Mouse (Mus musculus) forebrain, postnatal 0 days (tissue): ENCODE measurements around the gene Ppp4r4. TPM values are rescaled to one million over a fixed set of nuclear protein-coding genes. Genes with fewer than 3 reads are reported as not detected.
"Not testable (repeated sequence)": the region's sequence is repeated elsewhere in the genome, so short reads cannot be mapped to it uniquely, and the experiment has no call there.

Experiments used
- ATAC-seq: fragments of 200-750 bp; cut with Nextera tagmentation; 2 replicates; pipeline ENCODE4 v1.8.0; 2017; ENCODE audit warnings: mild to moderate bottlenecking, moderate library complexity
- DNase-seq: peaks from one replicate; pipeline ENCODE4 v3.0.0-alpha.2; 2015
- H3K27ac ChIP-seq: fragments of 300-500 bp; sonication (generic); 2 replicates; pipeline ENCODE4 v1.5.1; 2014; ENCODE audit warnings: low read depth, mild to moderate bottlenecking, antibody characterized with exemption, low read length, moderate library complexity, mixed read lengths
- H3K27me3 ChIP-seq: fragments of 300-500 bp; sonication (generic); 2 replicates; pipeline ENCODE4 v1.6.1; 2014; ENCODE audit warnings: mild to moderate bottlenecking, low read length, mixed read lengths; ENCODE audit not compliant: insufficient read depth
- H3K36me3 ChIP-seq: fragments of 300-500 bp; sonication (generic); 2 replicates; pipeline ENCODE4 v1.6.1; 2014; ENCODE audit warnings: mild to moderate bottlenecking, moderate library complexity; ENCODE audit not compliant: insufficient read depth
- H3K4me1 ChIP-seq: fragments of 300-500 bp; sonication (generic); 2 replicates; pipeline ENCODE4 v1.6.1; 2014; ENCODE audit warnings: antibody characterized with exemption; ENCODE audit not compliant: insufficient read depth
- H3K4me2 ChIP-seq: fragments of 300-500 bp; sonication (generic); 2 replicates; pipeline ENCODE4 v1.6.1; 2014; ENCODE audit warnings: low read depth, mild to moderate bottlenecking, moderate library complexity
- H3K4me3 ChIP-seq: fragments of 300-500 bp; sonication (generic); 2 replicates; pipeline ENCODE4 v1.5.1; 2014; ENCODE audit warnings: low read depth, low read length, mixed read lengths
- H3K9ac ChIP-seq: fragments of 300-500 bp; sonication (generic); 2 replicates; pipeline ENCODE4 v1.6.1; 2014; ENCODE audit warnings: mild to moderate bottlenecking
- H3K9me3 ChIP-seq: fragments of 300-500 bp; sonication (generic); 2 replicates; pipeline ENCODE4 v1.6.1; 2016; ENCODE audit warnings: low read length
- CTCF ChIP-seq: sonication (generic); IDR thresholded peaks from 2 replicates; pipeline ENCODE4 v1.5.1; 2016; ENCODE audit warnings: antibody characterized with exemption, control low read depth, low read depth
- WGBS: fragments of 180-500 bp; shearing (Covaris S2); extraction: QIAGEN DNeasy Blood & Tissue Kit; methylation state at CpG from one replicate; pipeline ENCODE4 v1.1.7; 2014; 5-methylcytosine and 5-hydroxymethylcytosine counted together
- polyA plus RNA-seq: library from polyadenylated mRNA; unstranded; fragments of >200 nt; fragmentation: Nextera tagmentation; extraction: Ambion mirVana; gene quantifications from 2 replicates; pipeline ENCODE4 v1.2.1, GENCODE M21; 2015
- total RNA-seq: library from RNA; depleted of rRNA; stranded (reverse); fragments of >200 nt; gene quantifications from 2 replicates; pipeline ENCODE4 v1.2.3, GENCODE M21; 2014; rRNA removed

Ppp4r4 gene
- total and polyA plus RNA-seq, 2 experiments from 2014 or later = 3.4 to 12.4 TPM

- DNase-seq (no peak), ATAC-seq (no peak)
- H3K9me3 ChIP-seq = 0 out of 2 replicates have a peak, but pooled peaks cover 3% of the 10 kb centered on the region
- 95% methylated on average over 2 of the region's 2 CpGs for WGBS
- H3K4me3 ChIP-seq = no peak overlapping the region
- H3K27ac ChIP-seq = no peak overlapping the region
- no peaks in the 10 kb centered on the region for H3K4me1 ChIP-seq
- no peak overlapping the region for H3K9ac ChIP-seq
- no peak overlapping the region for H3K4me2 ChIP-seq
- TF ChIP-seq CTCF = no peak
- H3K27me3 ChIP-seq = no peaks in the 10 kb centered on the region
- H3K36me3 ChIP-seq = no peaks in the 10 kb centered on the region
Measured at GRCm38 (mm10) chr12:103653836-103654235, 121.8 kb downstream of the Ppp4r4 start.

- Histone ChIP-seq H3K4me1 (no peaks in the 10 kb centered on the region), H3K9me3 (0 out of 2 replicates have a peak, but pooled peaks cover 3% of the 10 kb centered on the region), H3K9ac (no peak overlapping the region), H3K36me3 (no peaks in the 10 kb centered on the region), H3K27me3 (no peaks in the 10 kb centered on the region), H3K4me2 (no peak overlapping the region), H3K27ac (no peak overlapping the region), H3K4me3 (no peak overlapping the region)
- 84% methylated on average over 7 of the region's 7 CpGs for WGBS
- ATAC-seq = no peak
- no peak for DNase-seq
- TF ChIP-seq CTCF = no peak
Measured at GRCm38 (mm10) chr12:103655123-103656044, 123.3 kb downstream of the Ppp4r4 start.

GRCm38 (mm10) chr12:103656848-103657626 is 125.0 kb downstream of the Ppp4r4 start, which contains the start of gene Serpina6:
Serpina6 (minus strand) TSS chr12:103657212.
- TF ChIP-seq CTCF = no peak
- Histone ChIP-seq H3K27ac (no peak within 1 kb of the TSS), H3K4me3 (no peak within 1 kb of the TSS), H3K9me3 (no peaks in the 10 kb centered on the region), H3K4me1 (no peaks in the 10 kb centered on the region), H3K4me2 (no peak within 1 kb of the TSS), H3K9ac (no peak within 1 kb of the TSS), H3K27me3 (no peaks in the 10 kb centered on the region), H3K36me3 (no peaks in the 10 kb centered on the region)
- no peak for DNase-seq
- no peak for ATAC-seq
- WGBS = 81% methylated on average over 9 of the region's 9 CpGs

GRCm38 (mm10) chr12:103657991-103658390 is 125.9 kb downstream of the Ppp4r4 start:
- Histone ChIP-seq H3K9me3 (no peaks in the 10 kb centered on the region), H3K27me3 (no peaks in the 10 kb centered on the region), H3K9ac (no peak overlapping the region), H3K4me3 (no peak overlapping the region), H3K4me1 (no peaks in the 10 kb centered on the region), H3K4me2 (no peak overlapping the region), H3K27ac (no peak overlapping the region), H3K36me3 (no peaks in the 10 kb centered on the region)
- no peak for TF ChIP-seq CTCF
- WGBS = 82% methylated on average over 10 of the region's 10 CpGs
- ATAC-seq (no peak), DNase-seq (no peak)

GRCm38 (mm10) chr12:103659171-103659570 is 127.1 kb downstream of the Ppp4r4 start:
- Histone ChIP-seq H3K27me3 (no peaks in the 10 kb centered on the region), H3K4me3 (no peak overlapping the region)

GRCm38 (mm10) chr12:103660076-103660475 is 128.0 kb downstream of the Ppp4r4 start:
- no peaks in the 10 kb centered on the region for H3K27me3 ChIP-seq
- DNase-seq = no peak
- no peak overlapping the region for H3K4me3 ChIP-seq
- 89% methylated on average over 5 of the region's 5 CpGs for WGBS
- no peak for ATAC-seq
- no peak overlapping the region for H3K9ac ChIP-seq
- H3K4me2 ChIP-seq = no peak overlapping the region
- H3K27ac ChIP-seq = no peak overlapping the region
- no peak for TF ChIP-seq CTCF
- H3K9me3 ChIP-seq = no peaks in the 10 kb centered on the region
- no peaks in the 10 kb centered on the region for H3K4me1 ChIP-seq
- no peaks in the 10 kb centered on the region for H3K36me3 ChIP-seq

More at GRCm38 (mm10) chr12:103659171-103659570, 127.1 kb downstream of the Ppp4r4 start:
- Histone ChIP-seq H3K36me3 (no peaks in the 10 kb centered on the region), H3K4me1 (no peaks in the 10 kb centered on the region), H3K9ac (no peak overlapping the region), H3K9me3 (no peaks in the 10 kb centered on the region), H3K27ac (no peak overlapping the region), H3K4me2 (no peak overlapping the region)
- 79% methylated on average over 2 of the region's 2 CpGs for WGBS
- no peak for TF ChIP-seq CTCF
- DNase-seq = no peak
- ATAC-seq = no peak

GRCm38 (mm10) chr12:103662053-103662452 is 130.0 kb downstream of the Ppp4r4 start:
- H3K9me3 ChIP-seq, H3K27ac ChIP-seq, H3K4me3 ChIP-seq, H3K27me3 ChIP-seq, DNase-seq, H3K4me2 ChIP-seq, ATAC-seq, H3K9ac ChIP-seq, H3K36me3 ChIP-seq, H3K4me1 ChIP-seq: not testable (repeated sequence)

Other genes with a start within 250 kb of the Ppp4r4 start
- 10.0 and 10.7 TPM in 2 replicates for gene Fam181a, start 221.3 kb upstream of the Ppp4r4 start, total RNA-seq
- gene Fam181a, start 221.3 kb upstream of the Ppp4r4 start, polyA plus RNA-seq = 6.9 and 9.1 TPM in 2 replicates
- 1.6 and 2.1 TPM in 2 replicates for gene Asb2, start 176.3 kb upstream of the Ppp4r4 start, total RNA-seq
- gene Asb2, start 176.3 kb upstream of the Ppp4r4 start, polyA plus RNA-seq = 1.5 and 1.6 TPM in 2 replicates
- gene Otub2, start 143.6 kb upstream of the Ppp4r4 start, total RNA-seq = 22.2 and 26.5 TPM in 2 replicates
- 18.9 and 21.3 TPM in 2 replicates for gene Otub2, start 143.6 kb upstream of the Ppp4r4 start, polyA plus RNA-seq
- gene 9330161L09Rik, start 124.5 kb upstream of the Ppp4r4 start, total RNA-seq = 5.1 and 11.8 TPM in 2 replicates
- 0.82 and 1.3 TPM in 2 replicates for gene 9330161L09Rik, start 124.5 kb upstream of the Ppp4r4 start, polyA plus RNA-seq
- 140 and 175 TPM in 2 replicates for gene Ddx24, start 106.5 kb upstream of the Ppp4r4 start, total RNA-seq
- 169 and 173 TPM in 2 replicates for gene Ddx24, start 106.5 kb upstream of the Ppp4r4 start, polyA plus RNA-seq
- 13.2 and 19.1 TPM in 2 replicates for gene Ifi27, start 98.1 kb upstream of the Ppp4r4 start, total RNA-seq
- gene Ifi27, start 98.1 kb upstream of the Ppp4r4 start, polyA plus RNA-seq = 22.1 and 26.5 TPM in 2 replicates
- 7.8 and 9.4 TPM in 2 replicates for gene Ifi27l2a, start 88.6 kb upstream of the Ppp4r4 start, total RNA-seq
- gene Ifi27l2a, start 88.6 kb upstream of the Ppp4r4 start, polyA plus RNA-seq = 10.2 and 16.4 TPM in 2 replicates
- gene Ifi27l2b, start 75.1 kb upstream of the Ppp4r4 start, total RNA-seq = not detected in 2 replicates
- gene Ifi27l2b, start 75.1 kb upstream of the Ppp4r4 start, polyA plus RNA-seq = not detected in 2 replicates
- gene Serpina10, start 99.2 kb downstream of the Ppp4r4 start, total RNA-seq = not detected in 2 replicates
- gene Serpina10, start 99.2 kb downstream of the Ppp4r4 start, polyA plus RNA-seq = 0.04 TPM in 1 of 2 replicates, not detected in the other
- not detected in 2 replicates for gene Serpina6, start 124.9 kb downstream of the Ppp4r4 start, total RNA-seq
- 0.11 TPM in 1 of 2 replicates, not detected in the other for gene Serpina6, start 124.9 kb downstream of the Ppp4r4 start, polyA plus RNA-seq
- not detected in 2 replicates for gene Serpina16, start 143.9 kb downstream of the Ppp4r4 start, total RNA-seq
- gene Serpina16, start 143.9 kb downstream of the Ppp4r4 start, polyA plus RNA-seq = not detected in 2 replicates
- gene Serpina1f, start 163.2 kb downstream of the Ppp4r4 start, total RNA-seq = not detected in 2 replicates
- gene Serpina1f, start 163.2 kb downstream of the Ppp4r4 start, polyA plus RNA-seq = not detected in 2 replicates
- not detected in 2 replicates for gene Serpina1d, start 241.3 kb downstream of the Ppp4r4 start, total RNA-seq
- not detected in 2 replicates for gene Serpina1d, start 241.3 kb downstream of the Ppp4r4 start, polyA plus RNA-seq